Mouse (Mus musculus) liver, embryonic 14.5 days (tissue): ENCODE data around the gene Znrf1. TPM values are rescaled to one million over a fixed set of nuclear protein-coding genes. Genes with fewer than 3 reads are reported as not detected.

Experiments used
- ATAC-seq: fragments of 200-750 bp; cut with Nextera tagmentation; 2 replicates; pipeline ENCODE4 v1.8.0; 2017; ENCODE audit warnings: moderate number of reproducible peaks, mild to moderate bottlenecking, moderate library complexity; ENCODE audit not compliant: insufficient read depth
- DNase-seq, 3 experiments: peaks; one replicate each; pipeline ENCODE4 v3.0.0-alpha.2; 2012 to 2013; ENCODE audit warnings: low read depth in 3 of 3, low spot score in 3 of 3
- H3K27ac ChIP-seq: fragments of 300-500 bp; sonication (generic); 2 replicates; pipeline ENCODE4 v1.5.1; 2014; ENCODE audit warnings: moderate library complexity, mild to moderate bottlenecking, control low read depth, inconsistent platforms
- H3K27me3 ChIP-seq: fragments of 300-500 bp; sonication (generic); 2 replicates; pipeline ENCODE4 v1.6.1; 2014; ENCODE audit warnings: mild to moderate bottlenecking, low read length, moderate library complexity; ENCODE audit not compliant: control insufficient read depth, insufficient read depth
- H3K36me3 ChIP-seq: fragments of 300-500 bp; sonication (generic); replicated peaks from 2 replicates; pipeline ENCODE4 v1.6.1; 2014; ENCODE audit warnings: low read depth; ENCODE audit not compliant: control insufficient read depth, insufficient read depth
- H3K4me1 ChIP-seq, 2 experiments: fragments of 200-500 bp in 1 of 2; fragments of 300-500 bp in 1 of 2; sonication (generic) in 1 of 2; replicated peaks; 2 replicates each; pipeline ENCODE4 v1.6.1; 2012 to 2014; ENCODE audit warnings: antibody characterized with exemption in 1 of 2, inconsistent platforms in 1 of 2, low read length in 1 of 2; ENCODE audit not compliant: control insufficient read depth in 2 of 2, insufficient read depth in 2 of 2
- H3K4me2 ChIP-seq: fragments of 300-500 bp; sonication (generic); 2 replicates; pipeline ENCODE4 v1.6.1; 2014; ENCODE audit warnings: low read depth, mild to moderate bottlenecking, control low read depth, moderate library complexity
- H3K4me3 ChIP-seq, 2 experiments: fragments of 200-500 bp in 1 of 2; fragments of 300-500 bp in 1 of 2; sonication (generic) in 1 of 2; 2 replicates each; pipeline ENCODE4 v1.5.1; 2012 to 2014; ENCODE audit warnings: low read depth in 2 of 2, low read length in 2 of 2, mild to moderate bottlenecking in 2 of 2, control low read depth in 1 of 2, inconsistent platforms in 1 of 2, moderate library complexity in 1 of 2; ENCODE audit not compliant: insufficient read depth in 1 of 2
- H3K9ac ChIP-seq: fragments of 300-500 bp; sonication (generic); replicated peaks from 2 replicates; pipeline ENCODE4 v1.6.1; 2014; ENCODE audit warnings: mild to moderate bottlenecking, control low read depth, moderate library complexity
- H3K9me3 ChIP-seq: fragments of 300-500 bp; sonication (generic); 2 replicates; pipeline ENCODE4 v1.6.1; 2016; ENCODE audit warnings: low read length, mixed read lengths; ENCODE audit not compliant: control insufficient read depth
- CTCF ChIP-seq: IDR thresholded peaks from 2 replicates; pipeline ENCODE4 v1.5.1; 2016; ENCODE audit warnings: antibody characterized with exemption, low read depth, control low read depth
- EP300 ChIP-seq: IDR thresholded peaks from 2 replicates; pipeline ENCODE4 v1.6.1; 2016; ENCODE audit warnings: antibody characterized with exemption, low read depth
- WGBS: fragments of 180-500 bp; shearing (Covaris S2); extraction: QIAGEN DNeasy Blood & Tissue Kit; methylation state at CpG from one replicate; pipeline ENCODE4 v1.1.7; 2014; ENCODE audit not compliant: insufficient replicate concordance; 5-methylcytosine and 5-hydroxymethylcytosine counted together
- polyA plus RNA-seq, 2 experiments: library from polyadenylated mRNA; depleted of rRNA in 1 of 2; stranded (reverse) in 1 of 2; unstranded in 1 of 2; fragments of >200 nt; fragmentation: Nextera tagmentation in 1 of 2; extraction: Ambion mirVana in 1 of 2; gene quantifications; 2 replicates each; pipeline versions ENCODE4 v1.2.1 to v1.2.3; 2012 to 2014

Gene Znrf1
- polyA plus RNA-seq, 2 experiments: 4.4 to 12.6 TPM

GRCm38 (mm10) chr8:111666751-111667150, 130.9 kb downstream of the Znrf1 start:
- Histone ChIP-seq H3K9me3 (no peaks in the 10 kb centered on the region), H3K27me3 (no peaks in the 10 kb centered on the region), H3K36me3 (no peaks in the 10 kb centered on the region; the same call in none of the 2 replicates), H3K9ac (no peak overlapping the region), H3K4me1 (no peaks in the 10 kb centered on the region), H3K4me3 (no peak overlapping the region), H3K27ac (no peak overlapping the region), H3K4me2 (no peak overlapping the region)
- TF ChIP-seq EP300: no peak
- TF ChIP-seq CTCF: no peak
- no peak for ATAC-seq
- no peak for DNase-seq
- 60% methylated on average over 2 of the region's 2 CpGs for WGBS

Other genes with a start within 250 kb of the Znrf1 start
- 16.9 and 24.5 TPM in 2 replicates for gene Rfwd3, start 235.9 kb upstream of the Znrf1 start, polyA plus RNA-seq (2012; rRNA removed)
- 43.8 and 49.9 TPM in 2 replicates for gene Rfwd3, start 235.9 kb upstream of the Znrf1 start, polyA plus RNA-seq (2014; fragmentation: Nextera tagmentation; extraction: Ambion mirVana)
- gene Mlkl, start 197.9 kb upstream of the Znrf1 start, polyA plus RNA-seq (2012; rRNA removed): 1.3 and 1.6 TPM in 2 replicates
- gene Mlkl, start 197.9 kb upstream of the Znrf1 start, polyA plus RNA-seq (2014; fragmentation: Nextera tagmentation; extraction: Ambion mirVana): 2.3 and 2.8 TPM in 2 replicates
- 0.02 and 0.08 TPM in 2 replicates for gene Fa2h, start 142.3 kb upstream of the Znrf1 start, polyA plus RNA-seq (2012; rRNA removed)
- gene Fa2h, start 142.3 kb upstream of the Znrf1 start, polyA plus RNA-seq (2014; fragmentation: Nextera tagmentation; extraction: Ambion mirVana): 0.05 TPM in 1 of 2 replicates, not detected in the other
- gene Wdr59, start 14.0 kb upstream of the Znrf1 start, polyA plus RNA-seq (2012; rRNA removed): 2.3 and 2.8 TPM in 2 replicates
- gene Wdr59, start 14.0 kb upstream of the Znrf1 start, polyA plus RNA-seq (2014; fragmentation: Nextera tagmentation; extraction: Ambion mirVana): 1.1 and 1.4 TPM in 2 replicates
- 0.10 and 0.13 TPM in 2 replicates for gene Ldhd, start 94.3 kb downstream of the Znrf1 start, polyA plus RNA-seq (2012; rRNA removed)
- gene Ldhd, start 94.3 kb downstream of the Znrf1 start, polyA plus RNA-seq (2014; fragmentation: Nextera tagmentation; extraction: Ambion mirVana): 0.09 TPM in 1 of 2 replicates, not detected in the other
- 2.7 and 3.9 TPM in 2 replicates for gene Zfp1, start 107.3 kb downstream of the Znrf1 start, polyA plus RNA-seq (2012; rRNA removed)
- gene Zfp1, start 107.3 kb downstream of the Znrf1 start, polyA plus RNA-seq (2014; fragmentation: Nextera tagmentation; extraction: Ambion mirVana): 4.0 and 4.4 TPM in 2 replicates
- 2.5 and 2.9 TPM in 2 replicates for gene Ctrb1, start 154.9 kb downstream of the Znrf1 start, polyA plus RNA-seq (2012; rRNA removed)
- gene Ctrb1, start 154.9 kb downstream of the Znrf1 start, polyA plus RNA-seq (2014; fragmentation: Nextera tagmentation; extraction: Ambion mirVana): 1.5 TPM in 1 of 2 replicates, not detected in the other
- 5.6 and 6.7 TPM in 2 replicates for gene Bcar1, start 207.7 kb downstream of the Znrf1 start, polyA plus RNA-seq (2012; rRNA removed)
- 4.3 and 4.9 TPM in 2 replicates for gene Bcar1, start 207.7 kb downstream of the Znrf1 start, polyA plus RNA-seq (2014; fragmentation: Nextera tagmentation; extraction: Ambion mirVana)